Mouse (Mus musculus) layer of hippocampus, postnatal 10 days (tissue): ENCODE measurements at regions not wholly inside any gene's neighbourhood (a gene's known extent, or its start where the extent isn't known, plus 50 kb on each side); places are given as distances from the start of the nearest gene placed in this dataset.

ENCODE experiments used
- DNase-seq, 2 experiments: peaks; one replicate each; pipeline ENCODE4 v3.0.0; 2021; ENCODE audit warnings: low spot score in 2 of 2

DNA sequence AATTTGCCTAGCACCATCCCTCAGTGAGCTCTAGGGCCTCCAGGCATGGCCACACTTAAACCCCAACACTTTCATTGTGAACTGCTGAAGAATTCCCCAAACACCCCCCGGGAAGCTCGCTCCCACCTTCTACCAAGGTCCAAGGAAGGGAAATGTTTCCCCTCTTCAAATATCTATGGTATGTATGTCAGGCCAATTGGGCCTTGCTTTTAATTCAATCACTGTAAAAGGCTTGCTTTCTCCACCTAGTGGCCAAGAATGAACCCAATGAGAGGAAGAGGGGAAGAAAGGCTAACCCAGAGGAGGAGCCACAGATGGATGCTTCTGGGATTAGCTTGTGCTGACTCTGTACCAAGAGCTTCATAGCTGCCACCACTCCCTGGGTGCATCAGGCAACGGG lies 336.3 kb upstream of the Tgfbr2 start:
- DNase-seq: peak in 1 of 2 experiments; percentile 20

DNA sequence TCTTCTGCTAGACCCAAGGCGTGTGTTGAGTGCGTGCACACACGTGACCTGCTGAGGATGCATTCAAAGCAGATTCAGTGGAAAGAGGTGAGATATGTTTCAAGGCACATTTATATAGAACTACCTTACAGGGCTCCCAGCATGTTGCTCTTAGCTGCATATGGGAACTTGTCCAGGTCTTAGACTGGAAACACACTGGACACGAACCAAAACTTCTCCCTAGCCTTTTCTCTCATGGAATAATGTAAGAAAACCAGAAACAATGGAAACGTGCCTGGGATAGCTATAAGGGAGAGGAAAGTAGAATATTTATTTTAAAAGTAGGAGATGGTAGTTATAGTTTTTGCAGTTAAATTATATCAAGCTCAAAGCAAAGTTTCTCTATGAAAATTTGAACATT lies 332.6 kb upstream of the Tgfbr2 start:
- DNase-seq: no peak

DNA sequence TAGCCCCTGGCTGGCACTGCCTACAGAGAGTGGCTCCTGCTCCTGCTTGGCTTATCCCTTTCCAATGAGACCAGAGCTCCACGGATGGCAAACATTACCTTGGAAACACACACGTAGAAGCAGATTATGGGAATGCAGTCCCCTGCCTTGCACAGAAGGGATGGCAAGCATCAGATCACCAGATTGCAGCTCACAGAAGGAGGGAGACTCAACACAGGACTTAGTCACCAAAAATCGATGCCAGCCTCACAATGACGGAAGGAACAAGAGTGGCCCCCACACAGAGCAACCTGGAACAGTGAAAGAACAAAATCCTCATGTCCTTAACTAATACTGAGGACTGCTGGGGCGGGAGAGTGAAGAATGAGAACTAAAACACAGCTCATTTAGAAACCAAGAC lies 327.7 kb upstream of the Tgfbr2 start:
- DNase-seq: peak; percentile 53 to 57

DNA sequence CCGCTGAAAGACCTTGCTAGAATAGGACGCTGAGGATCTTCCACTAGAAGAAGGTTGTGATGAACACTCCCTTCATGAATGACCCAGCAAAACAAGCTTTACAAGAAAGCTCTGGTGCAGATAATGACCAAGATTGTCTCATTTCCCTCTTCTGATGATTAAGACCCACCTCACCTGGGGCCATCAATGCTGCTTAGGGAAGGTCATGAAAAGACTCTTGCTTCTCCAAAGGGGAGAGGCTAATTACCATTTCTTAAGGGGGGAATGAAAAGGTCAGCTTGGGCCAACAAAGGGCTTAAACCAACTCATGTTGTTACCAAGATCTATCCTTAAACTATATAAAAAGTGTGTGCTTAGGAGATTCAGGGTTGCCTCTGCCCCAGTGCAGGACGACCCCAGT lies 325.8 kb upstream of the Tgfbr2 start:
- no peak for DNase-seq

DNA sequence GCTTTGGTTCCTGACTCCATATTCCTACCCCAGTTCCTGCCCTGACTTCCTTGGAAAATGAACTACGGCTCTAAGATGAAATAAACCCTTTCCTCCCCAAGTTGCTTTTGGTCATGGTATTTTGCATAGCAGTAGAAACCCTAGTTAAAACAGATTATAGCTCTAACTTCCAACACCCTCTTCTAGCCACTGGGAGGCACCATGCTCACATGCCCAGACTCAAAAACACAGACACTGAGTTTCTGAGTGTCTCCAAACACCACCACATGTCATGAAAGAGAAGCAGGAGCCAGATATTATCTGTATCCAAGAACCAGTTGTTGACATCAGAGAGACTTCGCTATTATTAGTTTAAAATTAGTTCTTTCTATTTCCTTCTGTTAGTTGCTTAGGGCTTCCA lies 316.1 kb upstream of the Tgfbr2 start:
- DNase-seq: no peak

DNA sequence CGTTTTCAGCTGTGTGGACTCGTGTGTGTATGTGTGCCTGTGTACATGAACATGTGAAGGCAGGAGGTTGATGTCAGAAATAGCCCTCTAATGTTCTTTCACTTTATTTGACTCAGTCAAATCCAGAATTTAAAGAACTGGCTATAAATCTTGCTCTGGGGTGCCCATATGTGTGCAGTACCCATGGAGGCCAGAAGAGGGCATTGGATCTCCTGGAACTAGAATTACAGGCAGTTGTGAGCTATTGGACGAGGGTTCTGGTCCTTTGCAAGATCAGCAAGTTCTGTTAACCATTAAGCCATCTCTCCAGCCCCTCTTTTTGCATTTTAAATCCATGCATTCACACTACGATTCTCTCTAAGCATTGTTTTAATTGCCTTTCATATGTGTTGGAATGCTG lies 314.6 kb upstream of the Tgfbr2 start:
- DNase-seq: peak; percentile 54 to 68

DNA sequence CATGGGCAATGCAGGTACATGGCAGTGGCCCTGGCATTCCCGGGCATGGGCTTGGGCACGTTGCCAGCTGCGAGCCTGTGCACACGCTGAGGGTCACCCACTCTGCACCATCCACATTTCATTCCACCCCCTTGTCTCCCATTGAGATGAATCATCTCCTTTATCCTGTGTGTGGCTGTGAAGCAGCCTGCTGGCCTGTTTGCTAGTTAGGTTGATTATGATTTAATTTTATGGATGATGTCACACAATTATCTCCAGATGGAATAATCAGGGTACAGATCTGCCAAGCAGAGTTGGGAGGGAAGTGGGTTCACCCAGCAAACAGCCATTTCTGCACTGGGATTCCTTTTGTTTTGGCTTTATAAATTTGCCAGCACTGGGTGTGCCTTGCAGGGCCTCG lies 314.1 kb upstream of the Tgfbr2 start:
- DNase-seq: no peak

DNA sequence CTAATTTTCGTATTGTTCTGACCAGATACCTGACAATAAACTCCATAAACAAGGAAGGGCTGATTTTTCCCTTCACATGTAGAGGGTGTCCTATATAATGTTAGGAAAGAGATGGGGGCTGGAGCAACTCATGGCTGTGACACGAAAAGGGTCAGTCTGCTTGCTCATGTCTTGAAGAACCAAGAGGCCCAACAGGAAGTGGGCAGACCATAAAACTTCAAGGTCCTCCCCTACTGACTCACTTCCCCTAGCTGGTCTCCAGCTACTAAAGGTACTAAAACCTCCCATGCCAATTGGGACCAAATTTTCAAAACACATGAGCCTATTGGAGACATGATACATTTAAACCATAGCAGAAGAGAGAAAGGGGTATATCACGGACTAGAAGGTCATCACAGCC lies 302.1 kb upstream of the Tgfbr2 start:
- DNase-seq: no peak

DNA sequence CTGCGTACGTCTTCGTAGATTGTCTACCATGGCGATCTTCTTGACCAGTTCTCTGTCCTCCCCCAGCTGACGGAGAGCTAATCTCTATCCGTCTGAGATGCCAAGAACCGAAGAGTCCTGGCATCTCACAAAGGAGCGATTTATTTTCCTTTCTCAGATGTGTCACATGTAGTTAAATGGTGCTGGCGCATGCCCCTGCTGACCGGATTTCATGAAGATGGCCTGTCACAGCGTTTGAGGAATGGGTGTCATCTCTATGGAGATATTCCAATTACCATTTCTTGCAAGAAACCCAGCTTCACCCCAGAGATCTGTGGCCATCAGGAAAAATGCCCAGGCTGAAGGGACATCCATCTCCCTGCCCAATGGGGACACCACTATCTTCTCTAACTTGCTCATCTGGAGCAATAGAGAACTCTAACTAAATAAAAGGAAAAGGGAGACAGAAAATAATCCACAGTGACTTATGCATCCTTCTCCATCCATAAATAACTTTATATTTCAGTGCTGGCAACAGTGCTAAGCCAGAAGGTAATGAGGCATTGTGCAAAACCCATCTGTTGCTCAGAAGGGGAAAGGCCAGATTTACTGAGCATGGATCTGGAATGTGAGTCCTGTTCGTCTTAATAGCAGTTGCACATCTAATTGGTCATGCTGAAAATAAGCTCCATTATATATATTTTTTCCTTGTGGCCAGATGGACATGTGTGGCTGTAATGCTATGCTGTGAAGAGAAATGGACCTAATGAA lies 300.2 kb upstream of the Tgfbr2 start:
- DNase-seq: no peak

DNA sequence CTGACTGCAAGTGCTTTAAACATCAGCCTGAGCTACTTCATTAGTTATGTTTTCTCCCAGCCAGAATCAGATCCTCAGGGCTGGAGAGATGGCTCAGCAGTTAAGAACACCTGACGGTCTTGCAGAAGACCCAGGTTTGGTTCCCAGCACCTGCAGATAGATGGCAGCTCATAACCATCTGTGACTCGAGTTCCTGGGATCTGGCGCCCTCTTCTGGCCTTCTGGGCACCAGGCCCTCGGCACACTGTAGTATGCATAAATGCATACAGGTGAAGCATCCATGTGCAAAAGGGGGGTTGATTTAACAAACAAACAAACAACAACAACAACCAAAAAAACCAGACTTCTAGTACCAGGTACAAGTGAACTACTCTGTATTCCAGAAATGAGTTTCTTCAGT lies 297.7 kb upstream of the Tgfbr2 start:
- no peak for DNase-seq

DNA sequence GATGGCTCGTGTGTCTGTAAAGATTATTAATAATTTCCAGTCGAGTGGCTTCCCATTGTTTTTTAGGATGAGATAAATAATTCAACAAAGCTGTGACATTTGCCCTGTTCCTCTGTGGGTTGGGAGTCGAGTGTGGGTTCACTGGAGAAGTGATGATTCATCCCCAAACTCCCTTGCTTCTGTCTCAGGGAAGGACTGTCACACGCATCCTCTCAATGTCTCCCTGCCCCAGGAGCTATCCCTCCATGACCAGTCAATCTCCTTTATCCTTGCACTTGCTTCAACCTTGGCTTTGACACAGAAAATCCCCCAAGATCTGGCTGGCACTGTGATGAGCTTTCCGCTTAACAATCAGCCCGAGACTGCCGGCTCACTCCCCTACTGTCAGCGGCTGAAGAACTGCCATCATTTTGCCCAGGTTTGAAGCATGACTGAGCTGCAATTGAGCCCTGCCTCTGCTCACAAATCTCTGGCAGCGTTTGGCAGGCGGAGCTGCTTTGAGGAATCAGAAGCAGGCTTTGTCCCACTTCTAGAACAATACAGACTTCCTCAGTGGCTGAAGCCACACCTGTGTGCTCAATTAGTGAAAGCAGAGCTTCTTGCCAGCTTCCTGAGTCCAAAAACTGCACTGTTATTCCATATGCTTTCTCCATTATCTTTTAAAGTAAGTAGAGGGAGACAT lies 293.6 kb upstream of the Tgfbr2 start:
- DNase-seq: no peak

DNA sequence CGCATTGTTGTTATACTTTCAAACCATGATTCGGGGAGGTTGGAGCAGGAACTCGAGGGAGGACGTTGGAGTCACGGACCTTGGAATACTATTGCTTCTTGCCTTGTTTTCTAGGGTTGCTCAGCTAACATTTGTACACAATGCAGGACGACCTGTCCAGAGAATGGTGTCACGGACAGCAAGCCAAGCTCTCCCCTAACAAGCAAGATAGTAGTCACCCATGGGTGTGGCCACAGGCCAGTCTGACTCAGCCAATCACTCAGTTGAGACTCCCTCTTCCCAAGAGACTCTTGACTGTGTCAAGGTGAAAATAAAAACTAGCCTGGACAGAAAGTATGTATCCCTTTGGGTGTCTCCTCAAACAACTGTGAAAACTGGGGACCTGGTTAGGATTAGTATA lies 291.2 kb upstream of the Tgfbr2 start:
- no peak for DNase-seq

DNA sequence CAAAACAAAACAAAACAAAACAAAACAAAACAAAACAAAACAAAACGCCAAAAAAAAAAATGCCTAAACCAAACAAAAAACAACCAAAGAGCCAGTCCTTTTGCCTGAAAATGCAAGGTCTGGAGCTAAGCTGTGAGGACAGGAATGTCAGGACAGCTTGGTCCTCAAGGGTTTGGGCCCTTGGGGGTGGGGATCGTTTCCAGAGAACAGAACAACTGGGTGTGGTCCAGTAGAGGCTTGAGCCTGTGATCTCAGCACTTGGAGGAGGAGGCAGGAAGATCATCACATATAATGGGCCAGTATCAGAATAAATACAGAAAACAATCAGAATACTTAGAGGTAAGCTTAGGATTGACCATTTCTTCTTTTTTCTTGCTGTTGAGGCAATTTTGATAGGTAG lies 289.5 kb upstream of the Tgfbr2 start:
- no peak for DNase-seq

DNA sequence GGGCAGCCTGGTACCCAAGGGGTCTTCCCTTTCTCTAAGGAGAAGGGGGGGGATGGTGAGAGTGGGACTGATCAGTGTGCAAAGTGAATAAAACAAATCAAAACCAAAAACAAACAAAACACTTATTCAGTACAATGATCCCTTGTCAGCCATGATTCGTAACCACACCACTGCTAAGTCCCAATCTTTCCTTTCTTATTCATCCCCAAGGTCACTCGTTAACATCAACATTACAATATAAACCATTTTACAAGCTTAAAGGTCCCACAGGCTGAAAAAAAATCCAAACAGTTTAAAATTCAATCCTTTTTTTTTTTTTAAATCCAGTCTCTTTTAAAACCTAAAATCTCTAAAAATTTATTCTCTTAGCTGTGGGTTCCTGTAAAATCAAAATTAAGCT lies 287.1 kb upstream of the Tgfbr2 start:
- DNase-seq: no peak

DNA sequence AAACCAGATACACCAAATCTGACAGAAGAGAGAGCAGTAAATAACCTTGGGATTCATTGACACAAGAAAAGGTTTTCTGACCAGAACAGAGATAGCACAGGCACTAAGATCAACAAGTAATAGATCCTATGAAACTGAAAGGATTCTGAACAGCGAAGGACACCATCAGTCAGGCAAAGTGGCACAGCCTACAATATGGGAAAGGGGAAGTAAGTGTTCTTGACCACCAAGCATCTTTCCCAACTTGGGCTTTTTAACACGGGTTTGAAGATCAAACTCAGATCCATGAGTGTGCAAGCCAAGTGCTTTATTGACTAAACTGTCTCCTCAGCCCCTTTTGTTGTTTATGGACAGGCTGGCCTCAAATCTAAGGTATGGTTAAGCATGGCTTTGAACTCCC lies 284.9 kb upstream of the Tgfbr2 start:
- no peak for DNase-seq

DNA sequence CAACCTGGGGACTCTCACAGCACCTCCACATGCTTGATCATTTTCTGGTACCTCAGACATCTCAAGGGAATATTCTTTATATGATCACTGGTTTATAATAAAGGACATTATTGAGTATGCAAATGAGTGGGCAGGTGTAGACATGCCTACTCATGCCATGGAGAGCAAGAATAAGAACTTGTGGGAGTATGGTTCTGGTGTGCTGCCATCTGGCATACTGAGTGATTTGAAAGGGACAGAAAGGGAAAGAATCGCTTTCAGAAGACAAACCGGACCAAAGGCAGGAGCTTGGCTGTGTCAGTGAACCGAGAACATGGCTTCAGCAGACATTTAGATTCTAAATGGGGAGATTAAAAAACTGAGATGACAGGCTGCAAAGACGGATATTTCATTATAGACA lies 276.9 kb upstream of the Tgfbr2 start:
- DNase-seq: no peak

DNA sequence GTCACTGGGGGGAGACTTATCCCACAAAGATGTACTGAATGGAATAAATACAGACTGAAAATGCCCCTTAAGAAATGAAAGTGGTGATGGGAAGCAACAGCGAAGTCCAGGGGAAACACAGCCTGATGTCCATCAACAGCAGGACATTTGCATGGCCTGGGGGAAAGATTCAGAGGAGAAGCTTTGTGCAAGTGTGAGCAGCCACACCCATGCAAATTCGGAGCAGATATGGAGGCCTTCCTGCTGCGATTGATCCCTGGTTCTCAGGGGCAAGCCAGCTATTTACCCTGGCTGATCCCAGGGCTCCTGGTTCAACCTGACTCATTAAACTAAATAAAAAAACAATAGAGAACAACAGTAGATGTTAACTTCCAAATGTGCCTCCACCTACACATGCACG lies 275.7 kb upstream of the Tgfbr2 start:
- no peak for DNase-seq

DNA sequence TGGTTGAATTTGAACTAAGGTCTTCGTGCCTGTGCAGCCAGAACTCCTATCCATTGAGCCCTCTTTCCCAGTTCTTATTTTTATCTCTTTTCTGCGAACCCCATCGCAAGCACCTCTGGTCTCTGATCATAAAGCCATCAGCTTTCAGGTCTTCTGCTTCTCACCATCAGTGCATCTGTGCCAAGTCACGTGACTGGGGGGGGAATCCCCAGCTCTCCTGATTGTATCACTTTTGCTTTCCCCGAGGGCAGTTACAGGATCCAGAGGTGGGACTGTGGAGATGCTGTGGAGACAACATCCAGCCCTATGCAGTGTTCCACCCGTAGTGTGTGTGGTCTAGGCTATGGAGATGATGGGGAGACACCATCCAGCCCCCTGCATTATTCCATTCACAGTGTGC lies 272.6 kb upstream of the Tgfbr2 start:
- DNase-seq: no peak

DNA sequence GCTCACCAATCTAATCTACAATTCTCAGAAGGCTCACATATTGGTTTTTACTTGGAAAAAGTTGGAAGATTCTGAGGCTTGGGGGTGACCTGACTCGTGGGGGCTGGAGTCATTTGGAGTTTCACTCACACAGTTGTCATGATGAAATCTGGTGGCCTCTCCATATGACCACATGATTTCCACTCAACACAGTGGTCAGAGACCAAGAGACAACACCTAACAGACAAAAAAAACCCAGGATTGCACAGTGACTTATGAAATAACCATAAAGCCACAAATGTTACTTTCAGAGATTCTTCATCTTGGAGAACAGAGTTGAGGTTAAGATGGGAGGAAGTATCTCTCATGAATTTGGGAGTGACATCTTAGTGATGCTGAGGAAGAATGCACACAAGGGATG lies 263.4 kb upstream of the Tgfbr2 start:
- DNase-seq: no peak

DNA sequence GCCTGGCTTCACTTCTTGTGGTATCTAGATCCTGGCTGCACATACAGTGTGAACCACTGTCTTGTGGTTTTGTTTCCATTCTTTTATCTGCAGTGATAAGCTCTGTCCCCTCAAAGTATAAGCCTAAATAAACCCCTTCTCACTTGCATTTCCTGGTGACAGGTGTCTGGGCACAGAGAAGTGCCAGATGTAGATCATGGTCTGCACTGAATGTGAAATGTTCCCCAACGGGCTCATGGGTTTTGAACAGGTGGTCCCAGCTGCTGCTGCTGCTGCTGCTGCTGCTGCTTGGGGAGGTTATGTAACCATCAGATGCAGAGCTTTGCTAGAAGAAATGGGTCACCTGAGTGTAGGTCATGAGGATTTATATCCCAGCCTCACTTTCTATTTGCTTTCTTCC lies 259.3 kb upstream of the Tgfbr2 start:
- DNase-seq: no peak

DNA sequence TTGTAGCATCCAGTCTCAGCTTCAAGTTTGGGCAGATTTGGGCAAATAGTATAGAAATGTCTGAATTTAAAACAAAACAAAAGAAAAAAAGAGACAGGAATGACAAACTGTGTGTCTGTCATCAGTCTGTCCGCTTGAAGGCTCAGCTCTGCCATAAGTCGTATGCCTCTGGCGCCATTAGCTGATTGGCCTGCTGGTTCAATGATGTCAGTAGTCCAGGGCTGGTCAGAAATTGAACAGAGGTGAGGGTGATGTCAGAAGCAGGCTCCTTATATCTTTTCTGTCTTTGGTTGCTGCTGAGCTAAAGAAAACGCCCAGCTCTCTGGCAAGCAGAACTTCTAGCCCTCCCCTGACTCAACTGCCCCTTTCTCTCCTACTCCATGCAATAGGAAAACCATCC lies 253.9 kb upstream of the Tgfbr2 start:
- no peak for DNase-seq

DNA sequence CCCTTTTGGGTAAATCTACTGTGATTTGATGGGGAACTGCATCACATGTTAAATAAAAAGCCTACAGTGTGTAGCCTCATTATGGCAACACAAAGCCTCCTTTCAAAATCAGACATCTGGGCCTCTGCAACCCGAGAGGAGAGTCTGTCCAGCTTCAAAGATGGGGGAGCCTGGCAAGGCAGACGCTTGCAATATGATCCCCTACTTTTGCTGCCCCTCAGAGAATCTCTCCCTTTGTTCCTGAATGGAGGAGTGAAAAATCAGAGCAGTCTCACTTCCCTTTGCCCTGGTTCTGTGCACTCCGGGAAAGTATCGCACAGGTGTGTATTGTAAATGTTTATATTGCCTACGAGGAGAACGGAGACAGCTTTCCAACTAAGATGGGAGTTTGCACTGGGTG lies 253.3 kb upstream of the Tgfbr2 start:
- no peak for DNase-seq

DNA sequence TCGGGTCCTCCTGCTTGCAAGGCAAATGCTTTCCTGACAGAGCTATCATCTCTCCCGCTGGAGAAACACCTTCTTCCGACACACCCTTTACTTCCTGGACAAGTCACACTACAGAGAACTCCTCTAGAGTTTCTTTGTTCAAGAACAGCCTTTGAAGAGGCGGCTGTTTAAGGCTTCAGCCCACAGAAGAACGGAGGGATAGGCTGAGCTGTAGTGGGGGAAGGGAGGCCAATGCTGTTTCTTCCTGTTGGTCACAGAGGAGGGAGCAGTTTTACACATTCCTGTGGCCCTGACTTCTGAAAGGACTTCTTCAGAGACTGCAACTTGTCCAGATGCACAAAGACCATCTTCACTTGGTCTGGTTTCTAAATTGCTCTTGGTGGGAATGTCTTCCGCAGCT lies 252.1 kb upstream of the Tgfbr2 start:
- peak in 1 of 2 experiments; percentile 14 for DNase-seq
